In genomic region chr10:66547660-66548059, GRCm38 (mm10) we compare ENCODE assay signal across 22 mouse cellular contexts.
DNase-seq lines count a peak whose midpoint lies in the region; ATAC-seq and TF ChIP-seq lines count a peak whose summit lies in the region.
"Had no signal": no experiment of that assay in that cellular context is flagged by ENCODE, and none has a peak within 500 bp of the region (broad histone marks: within the 10 kb centered on the region; RNA-seq: fewer than 3 reads in every experiment).

No protein-coding gene starts in this region.

- H3K4me1 ChIP-seq in forebrain, embryonic 16.5 days (replicated peaks; ENCODE audit: control insufficient read depth, insufficient read depth, low read length) = peaks cover 7% of the 10 kb centered on the region; the same call in 1 of the 2 replicates
- H3K4me1 ChIP-seq in forebrain, embryonic 11.5 days (replicated peaks; ENCODE audit: control insufficient read depth, insufficient read depth, low read length) = no peaks in the 10 kb centered on the region
- no peaks in the 10 kb centered on the region for H3K4me1 ChIP-seq in kidney, postnatal 0 days (replicated peaks; ENCODE audit: insufficient read depth, low read length)
- H3K4me1 ChIP-seq in liver, embryonic 11.5 days (replicated peaks; ENCODE audit: control insufficient read depth, insufficient read depth, low read length) = no peaks in the 10 kb centered on the region
- H3K4me1 ChIP-seq: embryonic facial prominence, embryonic 12.5 days; embryonic facial prominence, embryonic 15.5 days; hindbrain, embryonic 12.5 days; hindbrain, embryonic 15.5 days had no signal

- no peak overlapping the region for H3K9ac ChIP-seq in forebrain, embryonic 16.5 days (replicated peaks; ENCODE audit: low read depth, low read length)
- no peak overlapping the region for H3K9ac ChIP-seq in forebrain, embryonic 11.5 days (ENCODE audit: low read length)
- no peak overlapping the region for H3K9ac ChIP-seq in kidney, postnatal 0 days (ENCODE audit: low read depth, low read length)
- no peak overlapping the region for H3K9ac ChIP-seq in liver, embryonic 11.5 days (ENCODE audit: low read depth, low read length)
- H3K9ac ChIP-seq: embryonic facial prominence, embryonic 12.5 days; embryonic facial prominence, embryonic 15.5 days; forebrain, embryonic 12.5 days; forebrain, embryonic 15.5 days; hindbrain, embryonic 12.5 days; hindbrain, embryonic 15.5 days had no signal

- H3K9me3 ChIP-seq in forebrain, embryonic 16.5 days (ENCODE audit: control insufficient read depth, low read length) = no peaks in the 10 kb centered on the region
- no peaks in the 10 kb centered on the region for H3K9me3 ChIP-seq in forebrain, embryonic 11.5 days (ENCODE audit: control insufficient read depth, low read length)
- H3K9me3 ChIP-seq in kidney, postnatal 0 days (replicated peaks; ENCODE audit: low read length) = no peaks in the 10 kb centered on the region
- H3K9me3 ChIP-seq in liver, embryonic 11.5 days (ENCODE audit: control insufficient read depth, low read length) = no peaks in the 10 kb centered on the region
- H3K9me3 ChIP-seq: embryonic facial prominence, embryonic 12.5 days; embryonic facial prominence, embryonic 15.5 days; forebrain, embryonic 12.5 days; forebrain, embryonic 15.5 days; hindbrain, embryonic 12.5 days; hindbrain, embryonic 15.5 days had no signal

- H3K27me3 ChIP-seq in forebrain, embryonic 16.5 days (replicated peaks; ENCODE audit: control insufficient read depth, insufficient read depth, low read length) = no peaks in the 10 kb centered on the region
- no peaks in the 10 kb centered on the region for H3K27me3 ChIP-seq in forebrain, embryonic 11.5 days (ENCODE audit: control insufficient read depth, insufficient read depth, low read length)
- no peaks in the 10 kb centered on the region for H3K27me3 ChIP-seq in kidney, postnatal 0 days (ENCODE audit: insufficient read depth, low read length)
- H3K27me3 ChIP-seq in liver, embryonic 11.5 days (replicated peaks; ENCODE audit: control insufficient read depth, insufficient read depth, low read length) = no peaks in the 10 kb centered on the region
- H3K27me3 ChIP-seq: embryonic facial prominence, embryonic 12.5 days; embryonic facial prominence, embryonic 15.5 days; forebrain, embryonic 15.5 days; hindbrain, embryonic 12.5 days; hindbrain, embryonic 15.5 days had no signal

- H3K4me3 ChIP-seq in forebrain, embryonic 16.5 days (replicated peaks; ENCODE audit: low read length) = no peak overlapping the region
- no peak overlapping the region for H3K4me3 ChIP-seq in forebrain, embryonic 11.5 days (ENCODE audit: low read depth, low read length)
- H3K4me3 ChIP-seq in kidney, postnatal 0 days (replicated peaks; ENCODE audit: low read depth, low read length) = no peak overlapping the region
- H3K4me3 ChIP-seq in liver, embryonic 11.5 days (ENCODE audit: low read depth, low read length) = no peak overlapping the region
- H3K4me3 ChIP-seq: embryonic facial prominence, embryonic 12.5 days; embryonic facial prominence, embryonic 15.5 days; forebrain, embryonic 12.5 days; forebrain, embryonic 15.5 days; gastrocnemius, adult 2 months; hindbrain, embryonic 12.5 days; hindbrain, embryonic 15.5 days had no signal

- H3K4me2 ChIP-seq in forebrain, embryonic 16.5 days (ENCODE audit: low read length) = no peak overlapping the region
- no peak overlapping the region for H3K4me2 ChIP-seq in forebrain, embryonic 11.5 days (ENCODE audit: low read depth, low read length, severe bottlenecking)
- no peak overlapping the region for H3K4me2 ChIP-seq in kidney, postnatal 0 days (ENCODE audit: low read length)
- no peak overlapping the region for H3K4me2 ChIP-seq in liver, embryonic 11.5 days
- H3K4me2 ChIP-seq: embryonic facial prominence, embryonic 12.5 days; embryonic facial prominence, embryonic 15.5 days; forebrain, embryonic 12.5 days; forebrain, embryonic 15.5 days; heart, embryonic 11.5 days; hindbrain, embryonic 12.5 days; hindbrain, embryonic 15.5 days had no signal

- no peak overlapping the region for H3K27ac ChIP-seq in forebrain, embryonic 16.5 days (ENCODE audit: low read length)
- H3K27ac ChIP-seq in forebrain, embryonic 11.5 days (ENCODE audit: low read depth, low read length) = no peak overlapping the region
- no peak overlapping the region for H3K27ac ChIP-seq in kidney, postnatal 0 days
- no peak overlapping the region for H3K27ac ChIP-seq in liver, embryonic 11.5 days (ENCODE audit: low read depth, low read length)
- H3K27ac ChIP-seq: embryonic facial prominence, embryonic 12.5 days; embryonic facial prominence, embryonic 15.5 days; forebrain, embryonic 12.5 days; forebrain, embryonic 15.5 days; gastrocnemius, adult 2 months; hindbrain, embryonic 12.5 days; hindbrain, embryonic 15.5 days had no signal

- no peak for TF ChIP-seq CTCF in kidney, postnatal 0 days (IDR thresholded peaks at IDR 0.05; ENCODE audit: low read depth)

- H3K36me3 ChIP-seq in forebrain, embryonic 16.5 days (ENCODE audit: control insufficient read depth, insufficient read depth) = no peaks in the 10 kb centered on the region
- H3K36me3 ChIP-seq in forebrain, embryonic 11.5 days (ENCODE audit: control insufficient read depth, insufficient read depth, low read length) = no peaks in the 10 kb centered on the region
- no peaks in the 10 kb centered on the region for H3K36me3 ChIP-seq in kidney, postnatal 0 days (ENCODE audit: insufficient read depth, low read length)
- no peaks in the 10 kb centered on the region for H3K36me3 ChIP-seq in liver, embryonic 11.5 days (ENCODE audit: control insufficient read depth, insufficient read depth, low read length)
- H3K36me3 ChIP-seq: embryonic facial prominence, embryonic 12.5 days; embryonic facial prominence, embryonic 15.5 days; forebrain, embryonic 12.5 days; forebrain, embryonic 15.5 days; hindbrain, embryonic 12.5 days; hindbrain, embryonic 15.5 days had no signal

- 65% methylated on average over 3 of the region's 3 CpGs for WGBS in forebrain, embryonic 16.5 days
- WGBS in forebrain, embryonic 11.5 days = 77% methylated on average over 3 of the region's 3 CpGs
- WGBS in kidney, postnatal 0 days = 20% methylated on average over 3 of the region's 3 CpGs
- WGBS in liver, embryonic 11.5 days = 61% methylated on average over 3 of the region's 3 CpGs

- DNase-seq in forebrain, embryonic 11.5 days (ENCODE audit: low spot score) = no peak
- DNase-seq in kidney, postnatal 0 days (ENCODE audit: low spot score) = peak; percentile 68
- DNase-seq in kidney, adult 11 months = no peak
- peak; percentile 57 for DNase-seq in R1 (ENCODE audit: low read depth, low spot score)
- no peak for DNase-seq in urinary bladder, postnatal 4 days (ENCODE audit: low spot score in 2 of 2)
- DNase-seq in liver, embryonic 11.5 days (ENCODE audit: low spot score) = no peak
- DNase-seq: adrenal gland, postnatal 10 days; cerebellum, adult 11 months; cerebellum, adult 2 months; cerebellum, adult 9-11 months; cerebellum, postnatal 25 days; gastrocnemius, adult 2 months; gastrocnemius, postnatal 14 days; heart, adult 11 months had no signal

- peak; percentile 10; the same call in 1 of the 2 replicates for ATAC-seq in forebrain, embryonic 16.5 days
- no peak for ATAC-seq in forebrain, embryonic 11.5 days (replicated peaks; ENCODE audit: low FRiP score)
- ATAC-seq in kidney, postnatal 0 days (replicated peaks; ENCODE audit: low FRiP score, low read depth) = no peak; the same call in 1 of the 2 replicates
- ATAC-seq in liver, embryonic 11.5 days (replicated peaks; ENCODE audit: low FRiP score) = no peak
- ATAC-seq: forebrain, embryonic 15.5 days had no signal

Comparison
In these comparisons a context has a peak if more than half of its experiments do, and no peak if none do; other contexts are left out.
1. DNase-seq: peak in kidney, postnatal 0 days (single experiment) and R1 (single experiment); none in forebrain, embryonic 11.5 days (single experiment), kidney, adult 11 months (single experiment), urinary bladder, postnatal 4 days (0 of 2) and liver, embryonic 11.5 days (single experiment).